Mouse (Mus musculus) left cerebral cortex, adult 8-10 months (tissue): ENCODE measurements around the gene Col4a3. TPM values are rescaled to one million over a fixed set of nuclear protein-coding genes. Genes with fewer than 3 reads are reported as not detected.
A peak's percentile ranks its signal among the peaks of the same experiment; 100 is the strongest.

Experiments used
- DNase-seq, 2 experiments: peaks; one replicate each; pipeline ENCODE4 v3.0.0; 2022; ENCODE audit warnings: low spot score in 2 of 2
- total RNA-seq, 4 experiments: library from RNA; stranded (reverse); gene quantifications; 2 replicates each; pipeline ENCODE4 v1.2.4; 2022

Col4a3 gene
- total RNA-seq: 1 to 10 TPM in 1 of 4 experiments, under 1 TPM in 3; 0.59 to 1.0 (median 0.80) TPM

DNA sequence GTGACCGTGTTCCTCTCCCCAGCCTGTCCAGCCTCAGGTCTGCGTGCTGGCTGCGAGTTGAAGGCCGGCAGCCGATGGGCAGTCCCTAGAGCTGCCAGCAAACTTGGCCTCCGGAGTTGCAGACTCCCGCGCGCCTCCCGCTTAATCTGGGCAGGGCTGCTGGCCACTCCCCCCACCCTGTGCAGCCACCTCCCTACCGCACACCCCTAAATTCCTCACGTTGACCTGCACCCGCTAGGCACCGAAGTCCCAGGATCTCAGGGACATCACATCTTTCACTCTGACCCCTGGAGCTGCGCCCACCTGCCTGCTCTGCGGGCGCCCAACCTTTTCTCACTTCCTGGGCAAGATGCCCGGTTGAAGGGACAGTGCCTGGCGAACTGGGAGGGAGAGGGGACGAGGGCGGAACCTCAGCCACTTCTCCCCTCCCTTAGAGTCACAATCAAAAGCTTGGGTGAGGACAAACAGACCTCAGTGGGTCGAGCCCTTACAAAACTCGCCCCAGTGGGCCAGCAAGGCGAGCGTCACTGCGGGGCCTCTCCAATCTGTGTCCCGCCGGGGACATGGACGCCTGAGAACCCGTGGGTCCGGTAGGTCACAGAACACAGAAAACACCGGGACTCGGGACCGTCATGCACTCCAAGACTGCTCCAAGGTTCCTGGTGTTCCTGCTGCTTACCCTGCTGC is at the start of gene Col4a3, which contains the start of gene Col4a4:
Col4a3 (plus strand) TSS at position 209 of the 687 bp plus-strand sequence.
Col4a4 (minus strand) TSS at position 137 of the 687 bp plus-strand sequence.
- no peak for DNase-seq

DNA sequence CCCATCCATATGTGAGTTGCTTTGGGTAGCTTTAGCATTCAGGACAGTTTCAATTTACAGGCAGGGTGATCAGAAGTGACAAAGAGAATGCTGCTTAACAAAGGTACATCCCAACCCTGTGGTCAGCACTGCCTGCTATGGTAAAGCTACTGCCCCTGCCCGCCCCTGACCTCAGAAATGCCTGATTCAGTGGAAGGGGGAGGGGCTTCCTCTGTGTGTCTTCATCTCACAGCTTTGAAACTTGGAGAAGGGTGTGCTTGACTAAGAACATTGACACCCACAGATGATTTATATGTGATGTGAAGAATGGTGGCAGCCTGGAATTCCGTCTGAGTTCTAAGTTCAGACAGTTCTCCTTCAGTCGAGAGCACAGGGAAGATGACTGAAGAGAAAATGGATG is 48.9 kb upstream of the Col4a3 start:
- no peak for DNase-seq

DNA sequence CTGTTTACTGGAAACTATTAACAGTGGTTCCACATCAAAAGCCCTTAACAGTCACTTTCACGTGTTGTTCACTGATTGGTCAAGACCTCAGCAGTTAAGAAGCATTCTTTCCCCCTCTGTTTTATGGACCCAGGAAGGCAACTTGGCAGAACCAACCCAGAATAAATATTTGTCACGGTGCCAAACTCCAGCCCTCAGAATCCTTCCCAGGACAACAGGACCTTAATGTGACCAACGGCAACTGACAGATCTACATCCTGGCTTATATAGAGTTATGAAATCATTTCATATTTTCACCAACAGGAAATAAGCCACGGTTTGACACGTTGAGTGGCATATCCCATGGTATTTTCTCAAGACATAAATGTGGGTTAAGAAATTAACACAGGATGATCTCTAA is 46.7 kb upstream of the Col4a3 start:
- DNase-seq: no peak

DNA sequence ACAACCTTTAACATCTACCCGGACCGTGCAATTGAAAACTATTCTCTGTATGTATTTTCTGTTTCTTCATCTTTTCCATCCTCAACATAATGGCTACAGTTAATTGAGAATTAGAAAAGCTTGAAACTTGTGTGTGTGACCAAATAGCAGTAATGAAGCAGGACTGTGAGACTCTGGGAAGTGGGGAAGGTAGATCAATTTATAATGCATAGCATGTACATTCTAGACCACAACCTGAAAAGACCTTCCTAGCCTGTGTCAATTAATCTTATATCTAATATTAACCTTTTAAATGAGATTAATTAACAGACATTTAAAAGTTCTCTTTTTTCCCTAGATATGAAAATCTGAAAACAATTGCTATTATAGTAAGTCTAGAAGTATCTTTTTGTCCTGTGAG is 42.8 kb upstream of the Col4a3 start:
- DNase-seq: no peak

DNA sequence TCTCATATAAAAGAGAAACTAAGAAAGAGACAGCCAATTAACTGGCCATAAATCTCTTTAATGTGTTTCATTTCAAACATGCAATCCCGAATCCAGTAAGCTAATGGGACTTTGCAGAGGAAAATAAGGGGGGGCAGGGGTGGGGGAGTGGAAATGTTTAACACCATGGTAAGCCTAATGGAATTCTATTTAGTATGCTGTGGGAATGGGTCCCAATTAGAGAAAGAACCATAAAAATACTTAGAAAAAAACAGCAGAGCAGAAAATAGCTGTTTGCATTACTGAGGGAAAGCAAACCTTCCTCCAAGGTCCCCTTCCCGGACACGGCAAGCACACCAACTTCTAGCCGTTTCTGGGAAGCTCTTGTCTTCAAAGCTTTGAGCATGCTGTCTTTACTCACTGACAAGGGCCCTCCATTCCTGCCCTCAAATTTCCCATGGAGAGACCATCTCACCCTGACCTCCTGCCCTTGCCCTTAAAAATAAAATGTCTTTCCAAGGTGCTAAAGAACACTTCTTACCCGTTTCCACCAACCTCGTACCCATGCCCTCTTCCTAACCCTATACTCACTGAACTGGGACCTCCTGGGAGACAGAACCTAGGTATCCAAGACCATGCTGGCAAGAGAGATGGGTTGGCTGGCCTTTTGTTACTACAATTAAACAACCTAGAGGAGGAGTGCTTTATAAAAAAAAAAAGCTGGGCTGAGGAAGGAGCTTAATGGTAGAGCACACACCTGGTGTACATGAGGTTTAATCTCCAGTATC is 42.1 kb upstream of the Col4a3 start:
- DNase-seq: no peak

DNA sequence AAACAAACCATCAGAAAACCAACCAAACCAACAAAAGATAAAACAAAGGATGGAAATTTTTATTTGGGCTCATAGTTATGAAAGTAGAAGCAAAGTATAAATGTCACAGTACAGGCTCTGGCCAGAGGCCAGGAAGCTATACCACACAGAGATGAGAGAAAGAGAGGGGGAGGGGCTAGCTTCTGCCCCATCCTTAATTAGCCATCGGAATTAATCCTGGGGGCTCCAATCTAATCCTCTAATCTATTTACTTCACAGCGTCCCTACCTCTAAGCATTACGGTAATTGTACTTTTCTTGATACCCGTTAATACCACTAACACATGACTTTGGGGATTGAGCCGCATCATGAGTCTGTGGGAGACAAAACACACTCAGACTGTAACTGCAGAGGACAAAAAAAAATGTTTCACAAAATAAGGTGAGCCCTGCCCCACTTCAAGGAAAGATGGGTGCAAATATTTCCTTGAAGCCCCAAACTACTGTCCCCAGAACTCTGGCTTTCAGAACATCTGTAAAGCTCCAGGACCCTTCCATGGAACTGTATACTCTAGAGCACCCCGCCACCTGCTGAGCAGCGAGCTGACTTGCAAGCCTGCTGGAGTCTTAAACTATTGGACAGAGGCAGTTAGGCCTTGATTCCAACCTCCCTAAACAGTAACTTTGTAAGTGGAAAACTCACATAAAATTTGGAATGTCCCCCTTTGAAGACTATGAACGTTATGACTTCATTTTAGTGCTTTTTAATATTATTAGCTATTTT is 41.3 kb upstream of the Col4a3 start:
- no peak for DNase-seq

DNA sequence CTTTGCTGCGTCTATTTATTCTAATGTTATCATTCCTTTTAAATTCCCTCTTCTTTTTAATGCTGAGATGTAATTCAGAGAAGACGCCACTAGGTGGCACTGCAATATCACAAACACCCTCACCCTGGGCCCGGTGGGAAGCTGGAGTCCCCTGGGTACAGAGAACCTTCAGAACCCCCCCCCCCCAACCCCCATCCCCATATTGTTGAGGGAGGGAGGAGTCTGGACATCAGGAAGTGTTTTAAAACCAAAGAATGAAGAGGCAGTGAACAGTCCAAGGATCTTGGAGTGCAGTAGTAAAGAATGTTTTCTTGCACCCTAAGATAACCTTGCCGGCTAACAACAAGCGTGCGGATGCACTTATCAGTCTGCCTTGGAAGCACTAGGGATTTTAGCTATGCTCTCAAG is 32.3 kb upstream of the Col4a3 start:
- no peak for DNase-seq

DNA sequence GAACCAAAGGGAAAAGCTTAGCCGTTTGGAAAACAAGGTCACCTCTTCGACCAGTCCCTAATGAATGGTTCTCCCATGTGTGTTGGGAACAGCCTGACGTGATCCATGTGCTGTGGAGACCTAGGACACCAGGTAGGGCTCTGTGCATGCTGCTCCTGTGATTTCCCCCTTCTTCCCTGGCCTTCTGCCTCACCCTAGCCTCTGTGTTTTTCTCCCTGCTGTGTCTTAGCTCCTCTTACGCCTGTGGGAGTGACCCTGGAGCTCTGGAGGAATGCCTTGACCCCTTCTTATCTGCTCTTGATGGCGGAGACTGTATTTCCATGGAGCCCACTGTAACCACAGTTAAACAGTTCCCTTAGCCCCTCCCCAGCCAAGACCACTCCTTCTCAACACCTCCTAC is 31.8 kb upstream of the Col4a3 start:
- DNase-seq: no peak

DNA sequence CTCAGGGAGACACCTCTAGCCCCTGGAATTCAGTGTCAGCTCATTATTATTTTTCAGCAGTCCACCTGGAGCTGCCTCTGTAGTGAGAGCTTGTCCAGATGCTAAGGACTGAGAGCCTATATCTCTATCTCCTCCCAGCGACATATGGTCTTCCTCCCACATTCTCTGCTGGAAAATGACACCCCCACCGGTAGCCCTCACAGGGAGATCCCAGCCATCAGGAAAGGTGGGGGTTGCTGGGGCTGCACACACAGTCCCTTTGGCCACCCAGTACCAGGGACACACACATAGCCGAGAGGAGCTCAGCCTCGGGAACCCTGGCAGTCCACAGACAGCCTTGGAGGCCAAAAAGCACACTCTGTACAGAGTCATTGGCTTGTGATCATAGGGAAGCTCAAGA is 26.5 kb upstream of the Col4a3 start:
- peak in 1 of 2 experiments; percentile 18 for DNase-seq

DNA sequence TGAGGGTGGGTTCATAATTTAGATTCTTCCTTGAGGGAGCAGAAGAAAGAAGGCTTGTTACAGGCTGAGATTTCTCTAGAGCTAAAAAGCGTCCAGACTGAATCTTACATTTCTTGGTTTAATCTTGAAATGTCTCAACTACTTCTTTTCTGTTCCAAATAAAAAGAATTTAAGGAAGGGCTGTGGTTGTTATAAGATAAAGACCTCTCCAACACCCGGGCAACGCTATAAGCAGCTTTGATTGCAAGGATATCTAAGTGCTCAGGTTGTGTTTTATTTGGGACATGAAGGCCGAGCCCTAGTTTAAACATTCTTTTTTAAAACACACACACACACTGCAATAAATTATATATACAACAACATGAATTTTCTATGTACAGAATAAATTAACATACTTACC is 17.3 kb upstream of the Col4a3 start:
- DNase-seq: no peak

DNA sequence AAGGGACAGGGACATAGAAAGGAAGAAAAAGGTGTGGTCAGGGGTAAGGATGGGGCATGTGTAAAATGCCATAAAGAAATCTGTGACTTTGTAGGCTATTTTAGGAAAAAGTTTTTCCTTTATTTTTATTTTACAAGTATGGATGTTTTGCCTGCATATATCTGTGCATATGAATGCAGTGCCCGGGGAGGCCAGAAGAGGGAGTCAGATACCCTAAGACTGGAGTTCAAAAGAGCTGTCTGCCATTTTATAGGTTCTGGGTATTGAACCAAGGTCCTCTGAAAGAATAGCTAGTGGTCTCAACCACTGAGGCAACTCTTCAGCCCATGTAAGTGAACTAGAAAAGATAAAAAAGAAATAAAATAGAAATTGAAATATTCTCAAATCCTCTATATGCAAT is 15.0 kb upstream of the Col4a3 start:
- no peak for DNase-seq

DNA sequence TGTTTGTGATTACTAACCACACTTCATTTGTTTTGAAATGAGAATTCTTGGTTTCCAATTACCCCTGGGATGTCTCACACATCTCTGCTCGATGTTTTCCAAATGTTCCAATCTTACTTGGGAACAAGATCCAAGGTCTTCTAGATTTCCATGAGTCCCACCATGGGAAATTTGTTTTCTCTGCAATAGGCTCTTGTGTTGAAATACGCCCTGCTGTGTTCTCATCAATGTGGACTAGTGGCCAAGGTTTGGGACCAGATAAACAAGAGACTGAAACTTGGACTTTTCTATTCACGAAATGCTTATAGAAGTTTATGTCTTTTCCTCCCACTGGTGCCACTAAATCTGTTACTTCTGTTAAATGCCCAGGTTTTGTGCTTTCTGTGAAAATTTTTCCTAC is 11.0 kb upstream of the Col4a3 start:
- no peak for DNase-seq

DNA sequence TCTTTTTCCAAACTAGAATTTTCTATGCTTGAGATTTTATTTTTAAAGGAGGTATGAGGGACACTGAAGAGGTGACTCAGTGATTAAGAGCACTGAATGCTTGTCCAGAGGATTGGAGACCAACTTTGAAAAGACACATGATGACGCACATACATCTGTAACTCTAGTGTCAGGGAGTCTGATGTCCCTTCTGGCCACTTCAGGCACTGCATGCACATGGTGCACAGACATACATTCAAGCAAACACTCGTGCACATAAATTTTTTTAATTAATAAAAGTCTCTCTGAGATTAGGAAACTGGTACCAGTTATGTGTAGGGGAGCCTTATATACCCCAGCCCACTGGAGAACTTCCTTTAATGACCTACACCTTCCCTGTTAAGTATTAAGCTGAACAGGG is 10.5 kb upstream of the Col4a3 start:
- DNase-seq: no peak

DNA sequence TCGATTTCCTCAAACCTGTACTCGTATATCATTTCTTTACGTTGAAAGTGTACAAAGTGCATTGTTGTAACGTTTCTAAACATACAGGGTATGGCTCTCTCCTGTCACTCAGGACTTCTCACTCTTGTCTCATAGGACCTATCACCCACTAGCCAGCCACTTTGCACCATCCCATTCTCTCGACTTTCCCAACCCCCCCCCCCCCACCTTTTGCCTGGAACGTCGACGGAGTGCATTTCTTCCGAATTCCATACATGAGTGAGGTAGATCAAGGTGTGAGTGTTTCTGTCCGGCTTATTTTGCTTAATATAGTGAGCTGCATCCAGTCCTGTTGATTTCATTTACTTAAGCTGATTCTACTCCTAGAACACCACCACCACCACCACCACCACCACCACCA is 9.4 kb upstream of the Col4a3 start:
- DNase-seq: no peak

DNA sequence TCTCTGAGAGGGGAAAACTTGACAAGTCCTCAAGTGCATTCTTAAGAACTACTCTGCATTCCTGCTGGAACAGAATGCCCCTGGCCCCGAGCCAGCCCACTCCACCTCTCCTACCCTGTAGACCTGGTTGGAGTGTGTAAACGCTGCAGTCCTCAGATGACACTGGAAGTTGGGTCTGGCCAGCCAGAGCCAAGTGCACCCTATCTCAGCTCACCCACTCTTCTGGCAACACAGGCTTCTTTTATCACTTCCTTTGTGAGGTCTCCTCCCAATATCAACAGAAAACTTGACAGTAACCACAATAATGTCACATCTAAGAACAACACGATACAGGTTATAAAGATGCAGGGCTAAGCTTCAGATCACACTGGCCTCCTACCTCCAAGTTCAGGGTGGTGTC is 8.8 kb upstream of the Col4a3 start:
- DNase-seq: no peak

DNA sequence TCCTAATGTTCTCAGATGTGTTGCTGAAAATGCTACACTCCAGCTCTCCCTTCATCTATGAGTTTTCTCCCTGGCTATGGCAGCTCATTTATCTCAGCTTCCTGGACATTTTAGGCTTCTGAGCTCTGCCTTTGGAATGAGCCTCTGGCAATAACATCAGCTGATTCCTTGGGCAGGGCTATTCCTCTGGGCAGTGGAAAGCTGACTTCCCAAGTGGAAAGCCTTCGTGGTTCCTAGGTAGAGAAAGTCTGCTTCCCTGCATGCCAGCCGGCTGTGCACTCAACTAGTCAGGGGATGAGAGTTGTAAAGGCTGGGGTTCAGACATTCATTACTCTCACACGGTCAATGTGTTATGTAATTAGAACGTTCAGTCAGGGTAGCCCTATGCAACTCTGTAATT is 8.4 kb upstream of the Col4a3 start:
- no peak for DNase-seq

DNA sequence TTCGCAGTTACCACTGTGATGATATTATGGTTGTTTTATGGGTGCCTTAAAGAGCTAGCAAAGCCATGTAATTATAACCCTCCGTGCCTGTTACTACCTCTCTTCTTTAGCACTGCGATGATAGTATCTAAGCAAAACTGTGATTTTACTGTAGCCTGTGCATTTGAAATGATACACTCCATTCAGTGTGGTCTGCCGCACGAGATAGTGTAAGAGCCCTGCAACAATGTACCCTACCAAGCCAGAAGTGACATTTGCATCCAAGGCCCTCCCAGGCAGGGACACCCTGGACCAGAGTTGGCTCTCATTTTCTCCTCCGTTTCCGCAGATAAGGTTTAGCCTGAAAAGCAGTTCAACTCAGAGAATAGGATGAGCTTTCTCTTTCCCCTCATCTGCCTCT is 740 bp upstream of the Col4a3 start:
- no peak for DNase-seq

DNA sequence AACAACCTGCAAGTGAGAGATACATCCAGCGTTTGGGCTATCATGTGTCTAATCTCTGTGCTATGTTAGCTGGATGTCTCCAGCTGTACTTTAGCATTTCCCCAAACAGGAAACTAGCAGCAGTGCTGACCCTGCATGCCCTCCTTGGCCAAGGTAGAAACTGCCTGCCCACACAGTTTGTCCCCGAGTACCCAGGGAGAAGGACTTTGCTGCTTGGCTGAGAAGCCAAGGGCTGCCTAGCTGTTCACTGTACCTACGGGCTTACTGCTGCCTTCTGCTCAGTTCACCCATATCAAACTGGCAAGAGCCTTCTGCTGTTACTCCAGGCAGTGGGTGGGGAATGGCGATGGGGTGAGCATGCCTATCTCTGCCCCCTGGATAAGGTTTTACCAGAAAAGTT is 3.5 kb downstream of the Col4a3 start:
- no peak for DNase-seq

DNA sequence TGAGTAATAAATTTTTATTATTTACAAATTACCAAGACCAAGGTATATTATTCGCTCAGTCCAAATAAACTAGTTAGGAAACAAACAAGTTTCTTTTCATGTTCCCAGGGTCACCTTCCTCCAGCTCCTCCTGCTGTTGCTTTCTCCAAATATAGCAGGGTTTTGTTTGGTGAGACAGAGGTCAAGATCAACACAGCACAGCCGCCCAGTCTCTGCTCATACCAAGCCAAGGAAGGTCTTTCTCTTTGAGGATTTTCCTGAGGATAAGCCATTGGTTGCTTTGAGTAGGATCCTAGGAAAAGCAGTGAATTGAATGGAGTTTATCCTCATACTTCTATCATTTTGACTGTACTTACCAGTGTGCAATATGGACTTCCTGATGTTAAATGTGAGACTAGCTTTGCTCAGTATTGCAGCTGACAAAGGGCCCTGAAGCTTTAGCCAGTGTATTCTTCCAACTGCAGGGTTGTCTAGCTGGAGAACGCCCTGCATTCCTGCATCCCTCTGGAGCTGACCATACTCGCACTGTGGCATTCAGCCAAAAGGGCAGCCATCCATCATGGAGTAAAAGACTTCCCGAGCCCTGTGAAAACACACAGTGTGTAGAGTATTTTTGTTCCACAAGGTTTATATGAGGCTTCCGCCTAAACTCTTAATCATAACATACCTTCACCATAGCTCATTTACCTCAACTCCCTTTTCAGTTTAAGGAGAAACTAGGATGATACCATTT is 10.3 kb downstream of the Col4a3 start:
- no peak for DNase-seq

DNA sequence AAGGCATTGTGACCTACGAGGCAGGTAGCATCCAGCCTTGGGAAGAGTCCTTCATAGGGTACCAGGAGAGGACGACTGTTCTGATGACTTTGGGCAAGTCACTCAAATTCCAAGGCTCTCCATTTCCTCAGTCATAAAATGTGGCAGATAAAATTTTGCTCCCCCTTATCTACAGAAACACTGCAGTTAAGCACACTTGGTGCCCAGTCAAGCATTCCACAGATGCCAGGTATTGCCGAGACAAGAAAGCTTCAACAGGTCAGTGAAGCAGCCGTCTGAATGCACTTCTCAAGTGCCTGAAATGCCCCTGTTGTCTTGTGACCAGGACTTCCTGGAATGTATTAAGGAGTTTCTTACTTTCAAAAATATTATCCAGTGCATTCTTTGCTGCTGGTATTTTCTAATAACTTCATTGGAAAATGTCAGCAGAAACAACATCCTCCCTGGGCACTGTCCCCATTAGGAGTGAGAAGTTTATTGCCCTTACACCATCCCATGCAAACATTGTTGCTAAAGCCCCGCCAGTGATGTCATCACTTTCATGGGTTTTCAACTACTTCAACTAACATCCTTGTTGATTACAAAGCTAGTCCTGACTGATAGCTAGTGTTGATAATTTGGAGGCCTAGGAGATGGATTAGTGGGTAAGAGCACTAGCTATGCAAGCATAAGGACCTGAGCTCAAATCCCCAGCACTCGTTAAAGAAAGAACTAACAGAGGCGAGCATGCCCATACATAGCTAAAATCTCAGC is 16.7 kb downstream of the Col4a3 start:
- DNase-seq: no peak

DNA sequence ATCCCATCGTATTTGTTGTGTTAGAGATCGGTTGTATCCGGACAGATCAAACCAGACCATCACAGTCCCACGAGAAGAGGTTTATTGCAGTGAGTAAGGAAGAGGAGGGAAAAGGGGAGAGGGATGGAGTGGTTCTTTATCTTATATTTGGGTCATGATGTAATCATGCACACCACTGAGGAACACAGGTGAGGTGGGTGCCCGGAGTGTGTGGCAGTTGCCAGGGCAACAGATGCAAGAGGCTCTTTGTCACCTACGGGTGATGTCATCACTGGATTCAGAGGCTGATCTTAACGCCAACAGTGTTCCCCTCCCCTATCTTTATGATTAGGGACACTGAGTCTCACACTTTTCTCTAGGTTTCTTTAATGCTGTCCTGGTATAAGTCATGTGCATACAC is 18.6 kb downstream of the Col4a3 start:
- DNase-seq: no peak
